Mouse (Mus musculus) hindbrain, embryonic 10.5 days (tissue): ENCODE data around the gene Gstt1. TPM values are rescaled to one million over a fixed set of nuclear protein-coding genes. Genes with fewer than 3 reads are reported as not detected.

ENCODE experiments used
- polyA plus RNA-seq: library from polyadenylated mRNA; unstranded; fragments of >200 nt; fragmentation: Nextera tagmentation; extraction: Ambion mirVana; gene quantifications from 2 replicates; pipeline ENCODE4 v1.2.1, GENCODE M21; 2016

Gene Gstt1
- polyA plus RNA-seq, 1 experiment from 2014 or later, result 3.8 TPM

Other genes with a start within 250 kb of the Gstt1 start
- 2.8 and 6.6 TPM in 2 replicates for gene Lrrc75b, start 238.3 kb downstream of the Gstt1 start, polyA plus RNA-seq
- 3.3 and 3.4 TPM in 2 replicates for gene Ggt1, start 237.0 kb downstream of the Gstt1 start, polyA plus RNA-seq
- 0.30 and 0.82 TPM in 2 replicates for gene Ggt5, start 209.2 kb downstream of the Gstt1 start, polyA plus RNA-seq
- 2.0 and 3.0 TPM in 2 replicates for gene Susd2, start 154.6 kb downstream of the Gstt1 start, polyA plus RNA-seq
- 36.8 and 38.4 TPM in 2 replicates for gene Cabin1, start 34.2 kb downstream of the Gstt1 start, polyA plus RNA-seq
- gene Ddt, start 25.2 kb downstream of the Gstt1 start, polyA plus RNA-seq, result 94.1 and 95.3 TPM in 2 replicates
- gene Gm20441, start 17.6 kb downstream of the Gstt1 start, polyA plus RNA-seq, result not detected in 2 replicates
- gene Gstt3, start 17.2 kb downstream of the Gstt1 start, polyA plus RNA-seq, result 1.4 and 1.9 TPM in 2 replicates
- gene Gstt4, start 24.0 kb upstream of the Gstt1 start, polyA plus RNA-seq, result not detected in 2 replicates
- 7.9 and 8.5 TPM in 2 replicates for gene Gstt2, start 38.8 kb upstream of the Gstt1 start, polyA plus RNA-seq
- gene Mif, start 61.7 kb upstream of the Gstt1 start, polyA plus RNA-seq, result 2,694 and 3,395 TPM in 2 replicates
- 1.6 and 3.1 TPM in 2 replicates for gene Derl3, start 94.8 kb upstream of the Gstt1 start, polyA plus RNA-seq
- 284 and 332 TPM in 2 replicates for gene Smarcb1, start 123.0 kb upstream of the Gstt1 start, polyA plus RNA-seq
- 9.3 and 13.1 TPM in 2 replicates for gene Chchd10, start 134.5 kb upstream of the Gstt1 start, polyA plus RNA-seq
- 31.0 and 41.3 TPM in 2 replicates for gene Mmp11, start 137.9 kb upstream of the Gstt1 start, polyA plus RNA-seq
- 0.85 and 1.6 TPM in 2 replicates for gene Gm867, start 142.1 kb upstream of the Gstt1 start, polyA plus RNA-seq
- 0.37 and 0.61 TPM in 2 replicates for gene Vpreb3, start 144.5 kb upstream of the Gstt1 start, polyA plus RNA-seq
- gene Gm5134, start 155.9 kb upstream of the Gstt1 start, polyA plus RNA-seq, result not detected in 2 replicates
- 29.7 and 37.6 TPM in 2 replicates for gene Zfp280b, start 234.1 kb upstream of the Gstt1 start, polyA plus RNA-seq